Mouse (Mus musculus) liver, postnatal 0 days (tissue): Measurements from ENCODE around the gene 1700020D05Rik. TPM values are rescaled to one million over a fixed set of nuclear protein-coding genes. Genes with fewer than 3 reads are reported as not detected.
"Not testable (repeated sequence)": the region's sequence is repeated elsewhere in the genome, so short reads cannot be mapped to it uniquely, and the experiment has no call there.

Source experiments
- ATAC-seq: fragments of 200-750 bp; cut with Nextera tagmentation; 2 replicates; pipeline ENCODE4 v1.8.0; 2017; ENCODE audit warnings: mild to moderate bottlenecking, moderate library complexity
- DNase-seq: peaks from one replicate; pipeline ENCODE4 v3.0.0-alpha.2; 2016
- H3K27ac ChIP-seq: fragments of 300-500 bp; sonication (generic); 2 replicates; pipeline ENCODE4 v1.5.1; 2014; ENCODE audit warnings: antibody characterized with exemption, moderate library complexity, mild to moderate bottlenecking, low read depth
- H3K27me3 ChIP-seq: fragments of 300-500 bp; sonication (generic); 2 replicates; pipeline ENCODE4 v1.6.1; 2014; ENCODE audit warnings: low read length, control low read depth, mixed read lengths; ENCODE audit not compliant: insufficient read depth
- H3K36me3 ChIP-seq: fragments of 300-500 bp; sonication (generic); replicated peaks from 2 replicates; pipeline ENCODE4 v1.6.1; 2014; ENCODE audit warnings: mild to moderate bottlenecking, control low read depth, low read length, moderate library complexity, mixed read lengths; ENCODE audit not compliant: insufficient read depth
- H3K4me1 ChIP-seq: fragments of 300-500 bp; sonication (generic); 2 replicates; pipeline ENCODE4 v1.6.1; 2014; ENCODE audit warnings: antibody characterized with exemption, mild to moderate bottlenecking, control low read depth; ENCODE audit not compliant: insufficient read depth
- H3K4me2 ChIP-seq: fragments of 300-500 bp; sonication (generic); 2 replicates; pipeline ENCODE4 v1.6.1; 2014; ENCODE audit warnings: low read depth, mild to moderate bottlenecking, low read length, moderate library complexity, mixed read lengths
- H3K4me3 ChIP-seq: fragments of 300-500 bp; sonication (generic); 2 replicates; pipeline ENCODE4 v1.5.1; 2014; ENCODE audit warnings: low read depth, low read length
- H3K9ac ChIP-seq: fragments of 300-500 bp; sonication (generic); replicated peaks from 2 replicates; pipeline ENCODE4 v1.6.1; 2014; ENCODE audit warnings: mild to moderate bottlenecking, moderate library complexity
- H3K9me3 ChIP-seq: fragments of 300-500 bp; sonication (generic); 2 replicates; pipeline ENCODE4 v1.6.1; 2016; ENCODE audit warnings: mild to moderate bottlenecking, control low read depth, low read length, mixed read lengths
- CTCF ChIP-seq: sonication (generic); IDR thresholded peaks from 2 replicates; pipeline ENCODE4 v1.5.1; 2016; ENCODE audit warnings: antibody characterized with exemption, low read depth
- EP300 ChIP-seq: IDR thresholded peaks from 2 replicates; pipeline ENCODE4 v1.6.1; 2016; ENCODE audit warnings: antibody characterized with exemption, low read depth, mild to moderate bottlenecking
- WGBS: fragments of 180-500 bp; shearing (Covaris S2); extraction: QIAGEN DNeasy Blood & Tissue Kit; methylation state at CpG from one replicate; pipeline ENCODE4 v1.1.7; 2014; ENCODE audit not compliant: insufficient replicate concordance; 5-methylcytosine and 5-hydroxymethylcytosine counted together
- polyA plus RNA-seq: library from polyadenylated mRNA; unstranded; fragments of >200 nt; fragmentation: Nextera tagmentation; extraction: Ambion mirVana; gene quantifications from 2 replicates; pipeline ENCODE4 v1.2.1, GENCODE M21; 2015

1700020D05Rik gene
- polyA plus RNA-seq, 1 experiment from 2014 or later = not detected

DNA sequence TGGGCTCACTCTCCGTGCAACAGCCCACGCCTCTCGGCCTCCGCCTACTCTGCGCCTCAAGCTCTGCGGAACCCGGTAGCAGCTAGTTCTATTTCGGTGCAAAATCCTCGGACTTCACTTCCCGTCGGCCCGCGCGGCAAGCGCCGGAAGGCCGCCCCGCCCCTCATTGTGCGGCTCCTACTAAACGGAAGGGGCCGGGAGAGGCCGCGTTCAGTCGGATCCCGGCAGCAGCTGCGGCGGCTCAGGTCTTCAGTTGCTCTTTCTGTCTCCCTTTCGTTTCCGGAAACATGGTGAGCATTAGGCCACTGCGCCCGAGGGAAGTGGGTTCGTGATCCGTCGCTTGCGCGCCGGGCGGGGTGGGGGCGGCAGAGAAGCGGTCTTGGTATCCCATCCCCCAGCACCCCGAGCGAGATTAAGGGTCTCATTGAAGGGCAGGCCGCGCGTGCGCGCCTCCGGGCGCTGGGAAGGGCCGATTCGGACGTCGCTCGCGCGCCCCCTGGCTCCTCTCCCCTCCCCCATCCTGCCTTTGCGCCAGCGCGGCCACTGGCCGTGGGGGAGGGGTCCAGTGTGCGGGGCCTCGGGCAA lies 13.2 kb downstream of the 1700020D05Rik start, which contains the start of gene Cfl1:
Cfl1 (plus strand) TSS at position 143 of the 585 bp plus-strand sequence.
- ATAC-seq = peak; percentile 60
- Histone ChIP-seq H3K9ac (peak within 1 kb of the TSS; percentile 99), H3K4me2 (peak within 1 kb of the TSS; percentile 79), H3K27ac (peak within 1 kb of the TSS; percentile 99), H3K27me3 (no peaks in the 10 kb centered on the region), H3K4me3 (peak within 1 kb of the TSS; percentile 99), H3K36me3 (peaks cover 33% of the 10 kb centered on the region), H3K4me1 (peaks cover 31% of the 10 kb centered on the region), H3K9me3 (no peaks in the 10 kb centered on the region)
- TF ChIP-seq CTCF (peak; percentile 34), EP300 (no peak; the same call in 1 of the 2 replicates)
- WGBS = 1% methylated on average over 60 of the region's 62 CpGs
- peak; percentile 95 for DNase-seq

DNA sequence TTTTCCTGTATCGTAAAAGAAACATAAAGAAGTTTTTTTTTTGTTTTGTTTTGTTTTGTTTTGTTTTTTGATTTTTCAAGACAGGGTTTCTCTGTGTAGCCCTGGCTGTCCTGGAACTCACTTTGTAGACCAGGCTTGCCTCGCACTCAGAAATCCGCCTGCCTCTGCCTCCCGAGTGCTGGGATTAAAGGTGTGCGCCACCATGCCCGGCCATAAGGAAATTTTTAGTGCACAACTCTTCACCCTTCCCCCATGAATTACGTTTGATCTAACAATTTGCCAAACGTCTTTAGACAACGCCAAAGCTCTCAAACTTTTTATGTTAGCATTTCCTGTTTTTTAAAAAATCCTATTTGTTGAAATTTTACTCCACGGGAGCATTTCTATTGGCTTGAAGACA lies 13.9 kb downstream of the 1700020D05Rik start:
- Histone ChIP-seq H3K4me2 (peak overlapping the region; percentile 79), H3K4me1 (peaks cover 31% of the 10 kb centered on the region), H3K27ac (peak overlapping the region; percentile 99), H3K4me3 (peak overlapping the region; percentile 99), H3K36me3 (peaks cover 31% of the 10 kb centered on the region)
- 30% methylated on average over 10 of the region's 10 CpGs for WGBS
- not testable (repeated sequence) for H3K9ac ChIP-seq, ATAC-seq, H3K9me3 ChIP-seq, H3K27me3 ChIP-seq, DNase-seq

DNA sequence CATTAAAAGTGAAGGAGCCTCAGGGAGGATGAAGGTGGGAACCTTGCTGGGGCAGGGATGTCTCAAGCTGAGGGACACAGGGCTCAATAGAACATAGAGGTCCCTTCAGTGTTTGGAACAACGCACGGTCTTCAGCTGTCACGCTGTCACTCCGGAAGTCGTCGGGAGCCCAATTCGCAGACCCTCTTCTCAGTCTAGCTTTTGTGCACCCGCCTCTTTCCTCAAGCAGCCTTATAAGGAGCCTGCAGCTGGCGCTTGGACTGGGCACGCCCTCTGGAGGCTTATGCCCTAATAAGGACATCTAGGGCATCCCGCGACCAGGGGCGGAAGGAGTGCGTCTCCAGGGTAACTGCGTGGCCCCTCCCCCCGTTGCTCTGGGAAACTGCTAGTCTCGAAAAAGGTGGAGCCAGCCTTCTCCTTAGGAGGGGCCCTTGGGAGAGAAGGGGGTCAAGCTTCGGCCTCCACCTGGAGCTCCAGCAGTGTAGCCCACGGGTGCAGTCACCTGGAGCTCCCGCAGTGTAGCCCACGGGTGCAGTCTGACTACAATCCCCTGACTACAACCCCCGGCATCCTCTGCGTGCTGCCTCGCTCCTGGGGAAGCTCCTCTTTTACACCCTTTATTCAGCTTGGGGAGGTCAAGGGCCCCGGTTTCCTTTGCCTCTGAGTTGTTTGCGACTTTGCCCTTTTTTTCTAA lies 14.6 kb downstream of the 1700020D05Rik start:
- no peaks in the 10 kb centered on the region for H3K9me3 ChIP-seq
- under 1% methylated on average over 26 of the region's 26 CpGs for WGBS
- no peaks in the 10 kb centered on the region for H3K27me3 ChIP-seq
- DNase-seq = peak; percentile 95
- peak; percentile 48 for TF ChIP-seq CTCF
- TF ChIP-seq EP300 = peak; percentile 17; the same call in 1 of the 2 replicates
- peak overlapping the region; percentile 48 for H3K4me3 ChIP-seq
- peaks cover 26% of the 10 kb centered on the region for H3K36me3 ChIP-seq
- peak overlapping the region; percentile 99 for H3K27ac ChIP-seq
- peaks cover 31% of the 10 kb centered on the region for H3K4me1 ChIP-seq
- H3K4me2 ChIP-seq = peak overlapping the region; percentile 79
- peak overlapping the region; percentile 56 for H3K9ac ChIP-seq
- ATAC-seq = peak; percentile 65

DNA sequence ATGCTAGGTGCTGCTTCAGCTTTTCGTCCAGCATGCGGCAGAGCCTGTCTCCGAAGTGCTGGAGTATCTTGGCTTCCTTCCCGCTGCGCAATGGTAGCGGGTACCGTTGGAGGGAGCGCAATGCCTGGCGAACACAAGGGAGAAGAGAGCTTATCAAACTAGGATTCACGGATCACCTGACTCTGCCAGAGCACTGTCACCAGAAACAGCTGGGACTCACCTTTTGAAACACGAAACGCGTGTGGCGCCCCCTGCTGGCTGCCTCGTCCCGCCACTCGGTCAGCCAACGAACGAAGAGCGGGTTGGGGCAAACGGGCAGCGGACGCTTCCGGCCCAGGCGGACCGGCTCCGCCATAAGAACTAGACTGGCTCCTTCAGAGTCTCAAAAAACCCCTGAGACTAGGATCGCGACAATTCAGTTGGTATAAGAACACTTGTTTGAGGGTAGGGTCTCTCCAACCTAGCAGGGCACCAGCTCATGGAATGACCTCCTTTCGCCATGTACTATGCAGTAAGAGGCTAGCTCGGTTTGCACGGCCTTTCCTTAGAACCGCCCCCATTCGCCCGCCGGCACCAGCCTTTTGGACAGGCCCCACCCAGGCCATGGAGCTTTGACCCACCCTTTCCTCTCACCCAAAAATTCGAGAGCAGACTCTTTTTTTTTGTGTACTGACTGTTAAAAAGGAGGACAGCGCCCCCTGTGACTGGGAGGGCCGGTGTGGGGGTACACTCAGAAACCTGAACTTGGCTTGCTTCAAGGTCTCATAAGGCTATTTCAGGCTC lies 15.6 kb downstream of the 1700020D05Rik start, which contains the start of gene Mus81:
Mus81 (minus strand) TSS at position 635 of the 783 bp plus-strand sequence.
- Histone ChIP-seq H3K4me1 (peaks cover 31% of the 10 kb centered on the region), H3K9ac (peak within 1 kb of the TSS; percentile 56), H3K9me3 (no peaks in the 10 kb centered on the region), H3K27ac (peak within 1 kb of the TSS; percentile 99), H3K4me2 (peak within 1 kb of the TSS; percentile 79), H3K4me3 (peak within 1 kb of the TSS; percentile 48), H3K36me3 (peaks cover 24% of the 10 kb centered on the region), H3K27me3 (no peaks in the 10 kb centered on the region)
- TF ChIP-seq CTCF (peak; percentile 96), EP300 (peak; percentile 65; the same call in 1 of the 2 replicates)
- under 1% methylated on average over 39 of the region's 39 CpGs for WGBS
- peak; percentile 96 for DNase-seq
- ATAC-seq = peak; percentile 73

DNA sequence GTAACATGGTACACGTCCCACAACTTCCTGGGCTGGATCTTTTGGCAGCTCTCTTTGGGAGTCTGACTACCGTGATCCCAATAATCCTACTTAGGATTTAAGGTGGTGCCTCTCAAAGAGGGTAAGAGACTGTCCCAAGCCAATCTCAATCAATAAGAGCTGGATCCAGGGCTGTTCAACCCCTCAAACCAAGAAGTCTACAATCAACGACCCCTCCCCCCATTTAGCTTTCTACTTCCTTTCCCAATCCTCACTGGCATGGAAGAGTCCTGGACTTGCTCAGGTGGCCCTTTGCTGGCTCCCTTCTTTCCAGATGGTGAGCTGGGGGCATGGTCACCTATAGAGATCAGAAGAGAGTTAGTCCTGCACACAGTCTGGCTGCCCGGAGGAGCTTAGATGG lies 16.8 kb downstream of the 1700020D05Rik start:
- no peaks in the 10 kb centered on the region for H3K9me3 ChIP-seq
- H3K4me1 ChIP-seq = peaks cover 26% of the 10 kb centered on the region
- H3K36me3 ChIP-seq = peaks cover 18% of the 10 kb centered on the region
- ATAC-seq = no peak
- WGBS = 87% methylated on average over 4 of the region's 4 CpGs
- H3K27ac ChIP-seq = no peak overlapping the region
- no peak overlapping the region for H3K9ac ChIP-seq
- DNase-seq = no peak
- peak overlapping the region; percentile 48; the same call in 1 of the 2 replicates for H3K4me3 ChIP-seq
- peak overlapping the region; percentile 79; the same call in 1 of the 2 replicates for H3K4me2 ChIP-seq
- H3K27me3 ChIP-seq = no peaks in the 10 kb centered on the region
- TF ChIP-seq CTCF (no peak), EP300 (no peak)

DNA sequence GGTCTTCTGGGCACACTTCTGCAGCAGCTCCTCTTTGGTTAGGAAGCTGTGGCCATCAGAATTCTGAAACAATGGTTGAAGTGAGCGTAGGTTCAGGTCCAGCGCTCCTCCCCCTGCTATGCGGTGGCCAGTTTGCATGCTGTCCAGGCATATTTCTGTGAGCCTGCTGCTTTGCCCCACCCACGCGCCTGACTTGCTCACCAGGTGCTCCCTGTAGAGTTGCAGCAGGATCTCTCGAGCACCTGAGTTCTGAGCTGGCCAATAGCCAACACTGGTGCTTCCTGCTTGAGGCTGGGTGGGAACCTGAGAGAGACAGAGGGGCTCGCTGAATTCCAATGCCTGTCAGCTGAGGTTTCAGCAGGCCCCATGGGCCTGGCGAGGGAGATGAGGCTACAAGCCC lies 17.3 kb downstream of the 1700020D05Rik start:
- Histone ChIP-seq H3K4me2 (no peak overlapping the region), H3K9ac (no peak overlapping the region), H3K4me1 (peaks cover 24% of the 10 kb centered on the region), H3K27ac (no peak overlapping the region), H3K4me3 (no peak overlapping the region), H3K27me3 (no peaks in the 10 kb centered on the region), H3K36me3 (peaks cover 18% of the 10 kb centered on the region), H3K9me3 (no peaks in the 10 kb centered on the region)
- DNase-seq (no peak), ATAC-seq (no peak)
- WGBS = 88% methylated on average over 8 of the region's 8 CpGs
- TF ChIP-seq EP300 = no peak
- no peak for TF ChIP-seq CTCF
